Mouse (Mus musculus): ENCODE results near the gene Dlg2. TPM values are rescaled to one million over a fixed set of nuclear protein-coding genes. Genes with fewer than 3 reads are reported as not detected.
A peak's percentile ranks its signal among the peaks of the same experiment; 100 is the strongest.

Dlg2 gene
- total RNA-seq, 2 experiments from 2014 or later: 61.2 to 113 TPM

DNA sequence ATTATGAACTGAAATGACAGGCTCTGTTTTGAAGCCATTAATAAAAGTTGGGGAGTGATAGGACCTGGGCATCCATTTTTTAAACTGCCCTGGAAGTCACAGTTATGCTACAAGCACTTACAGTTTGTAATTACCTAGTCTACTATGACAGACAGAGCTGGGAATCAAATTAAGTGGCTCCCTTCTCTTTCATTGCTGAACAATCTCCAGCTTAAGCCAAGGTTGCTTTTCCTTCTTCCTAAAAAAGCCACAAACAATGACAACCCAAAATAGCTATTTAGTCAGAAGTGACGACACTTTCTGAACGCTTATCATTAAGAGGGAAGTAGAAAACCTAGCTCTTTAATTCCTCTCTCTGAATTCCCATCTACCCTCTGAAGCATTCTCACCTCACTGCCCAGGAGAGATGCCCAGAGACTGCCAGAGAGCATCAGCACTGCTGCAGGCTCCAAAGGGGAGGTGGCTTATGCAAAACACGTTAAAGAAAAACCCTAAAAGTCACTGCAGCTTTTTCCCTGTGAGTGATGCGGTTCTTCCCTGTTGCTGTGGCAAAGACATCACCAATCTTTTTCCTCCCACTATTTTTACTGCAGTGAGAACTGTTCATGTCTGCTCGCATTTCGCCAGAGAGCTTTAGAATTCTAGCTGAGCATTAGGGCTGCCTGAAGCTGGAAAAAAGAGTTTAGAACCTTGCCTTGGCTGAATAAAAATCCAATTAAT, 612.9 kb downstream of the Dlg2 start:
- no peak for DNase-seq (ENCODE audit: low spot score in 2 of 2)

DNA sequence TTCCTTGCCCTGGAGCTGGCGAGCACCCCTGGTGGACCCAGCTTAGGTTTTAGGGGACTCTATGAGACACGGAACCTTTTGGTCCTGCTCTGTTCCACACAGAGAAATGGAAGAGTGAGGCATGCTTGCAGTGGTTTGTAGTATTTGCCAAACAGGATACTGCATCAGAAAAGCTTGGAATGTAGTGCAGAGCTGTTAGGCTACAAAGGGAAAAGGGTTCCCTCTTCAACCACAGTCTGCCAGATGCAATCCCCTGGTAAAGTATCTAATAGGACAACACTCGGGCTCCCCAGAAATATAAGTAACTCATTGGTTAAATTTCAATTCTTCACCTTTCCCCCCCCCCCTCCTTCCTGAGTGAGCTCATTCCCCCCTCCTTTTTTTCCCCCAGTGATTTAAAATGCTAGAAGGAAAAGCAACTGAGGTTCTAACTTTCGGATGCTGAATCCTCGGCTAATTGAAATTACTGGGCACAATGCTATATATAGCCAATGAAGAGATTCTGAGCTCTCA, 613.9 kb downstream of the Dlg2 start:
- no peak for DNase-seq (ENCODE audit: low spot score in 2 of 2)

DNA sequence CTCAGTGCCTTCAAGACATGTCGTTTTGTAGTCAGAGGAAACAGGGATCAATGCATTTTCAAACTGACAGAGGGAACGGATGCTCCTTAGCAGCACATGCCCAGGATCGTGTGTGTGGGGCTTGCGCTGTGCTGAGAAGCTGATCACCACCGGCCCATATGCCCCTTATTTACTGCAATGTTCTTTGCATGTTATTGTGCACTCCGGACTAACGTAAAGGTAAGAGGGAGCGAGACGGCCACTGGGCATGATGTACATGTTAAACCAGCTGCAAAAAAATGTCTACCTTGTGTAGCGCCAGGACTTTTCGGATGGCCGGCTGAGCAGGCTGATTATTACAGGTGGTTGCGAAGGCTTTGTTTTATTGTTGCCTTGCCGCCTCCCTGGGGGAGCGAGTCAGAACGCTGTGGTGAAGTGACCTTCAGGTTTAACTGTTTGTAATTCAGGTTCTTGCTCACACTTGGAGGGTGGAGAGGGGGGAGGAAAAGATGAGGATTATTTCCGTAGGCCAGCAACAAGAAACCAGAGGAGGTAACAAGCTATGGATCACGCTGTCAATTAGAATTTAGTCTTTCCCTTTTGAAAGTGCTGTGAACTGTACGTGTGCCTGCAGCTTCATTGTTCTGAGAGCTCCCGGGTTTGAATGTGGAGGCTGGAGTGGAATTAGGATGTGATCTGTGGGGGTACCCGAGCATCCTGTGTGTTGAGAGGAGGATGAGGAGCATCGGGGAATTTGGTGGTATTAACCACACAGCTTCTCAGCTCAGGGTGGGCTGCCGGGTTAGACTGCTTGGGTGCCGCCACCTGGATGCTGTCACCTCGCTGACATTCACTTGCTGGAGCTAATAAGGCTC, 614.6 kb downstream of the Dlg2 start:
- no peak for DNase-seq (ENCODE audit: low spot score in 2 of 2)

DNA sequence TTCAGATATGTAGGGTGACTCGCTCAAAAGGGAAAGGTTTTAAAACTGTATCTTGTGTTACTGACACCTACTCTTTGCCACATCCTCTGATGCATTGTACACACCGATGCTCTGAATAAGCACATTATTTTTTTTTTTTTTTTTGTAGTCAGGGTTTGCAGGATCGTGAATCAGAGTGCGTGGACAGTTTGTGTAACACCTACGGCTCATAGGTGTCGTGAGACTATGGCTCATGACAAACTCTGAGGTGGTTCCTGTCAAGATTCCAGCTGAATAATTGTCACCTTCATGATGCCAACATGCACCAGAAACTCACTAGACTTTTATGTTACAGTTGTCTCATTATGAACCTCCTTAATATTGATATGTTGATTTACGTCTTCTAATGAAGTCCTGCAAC, 620.0 kb downstream of the Dlg2 start:
- DNase-seq (ENCODE audit: low spot score in 2 of 2): no peak

DNA sequence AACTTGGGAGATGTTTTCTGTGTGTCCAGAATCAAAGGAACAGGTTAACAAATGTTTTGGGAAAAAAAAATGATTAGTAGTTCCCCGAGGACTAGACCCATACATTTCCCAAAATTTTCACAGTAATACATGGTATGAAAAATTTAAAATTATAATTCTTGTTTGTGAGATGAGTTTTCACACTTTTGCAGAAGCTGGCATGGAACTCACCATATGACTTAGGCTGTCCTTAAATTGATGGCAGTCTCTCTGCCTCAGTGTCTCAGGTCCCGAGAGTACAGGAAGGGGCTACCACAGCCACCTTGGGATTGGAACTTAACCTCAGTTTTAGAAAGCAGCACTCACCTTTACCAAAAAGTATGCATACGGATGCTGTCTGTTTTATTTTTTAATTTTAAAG, 622.0 kb downstream of the Dlg2 start:
- no peak for DNase-seq (ENCODE audit: low spot score in 2 of 2)

DNA sequence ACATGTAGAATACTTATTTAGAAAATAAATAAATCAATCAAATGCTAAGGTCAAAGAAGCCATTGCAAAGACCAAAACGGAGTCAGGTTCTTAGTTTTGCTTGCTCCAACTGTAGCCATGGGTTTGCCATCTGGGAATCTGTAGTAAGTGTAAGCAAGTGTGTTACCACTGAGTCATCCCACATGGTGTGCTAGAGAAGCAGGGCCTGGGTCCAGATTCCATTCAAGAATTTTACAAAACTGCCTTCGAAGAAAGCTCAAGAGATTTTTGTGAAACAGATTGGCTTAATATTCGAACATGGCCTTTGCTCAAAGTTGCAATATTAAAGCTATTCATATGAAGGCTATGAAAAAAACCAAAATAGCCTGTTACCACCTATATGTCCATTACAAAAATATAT, 633.1 kb downstream of the Dlg2 start:
- DNase-seq (ENCODE audit: low spot score in 2 of 2): no peak

DNA sequence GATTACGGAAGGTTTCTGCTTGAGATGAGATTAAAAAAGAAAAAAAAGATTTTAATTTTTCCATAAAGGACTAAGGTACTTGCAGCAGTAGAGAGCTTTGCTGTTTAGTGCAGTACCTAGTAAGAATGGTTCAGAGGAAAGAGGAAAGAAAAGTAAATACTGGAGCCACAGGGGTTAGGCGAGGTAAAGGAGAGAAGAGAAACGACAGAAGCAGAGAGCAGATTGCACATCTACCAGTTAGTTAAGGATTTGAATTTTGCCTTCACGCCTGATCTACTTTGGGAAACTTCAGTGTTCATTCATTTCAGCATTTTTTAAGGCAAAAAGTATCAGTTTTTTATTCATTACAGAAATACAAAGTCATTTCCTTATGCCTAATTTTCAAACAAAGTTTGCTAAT, 655.7 kb downstream of the Dlg2 start:
- no peak for DNase-seq (ENCODE audit: low spot score in 2 of 2)

DNA sequence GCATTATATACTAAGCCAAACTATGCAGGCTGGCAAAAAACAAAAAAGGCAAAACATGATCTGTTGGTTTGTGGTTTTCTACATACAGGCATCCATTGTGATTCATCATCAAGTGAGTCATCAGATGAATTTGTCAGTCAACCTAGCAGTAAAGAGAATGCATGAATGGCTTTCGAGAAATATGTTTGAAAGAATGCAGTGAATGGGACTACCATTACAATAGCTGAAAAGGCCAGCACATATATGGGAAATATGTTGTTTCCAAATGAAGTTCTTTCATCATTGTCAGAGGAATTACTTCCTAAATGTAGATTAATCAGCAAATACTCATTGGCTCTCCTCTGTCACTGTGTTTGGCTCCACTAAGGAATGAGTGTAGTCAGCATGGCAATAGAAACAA, 677.6 kb downstream of the Dlg2 start:
- DNase-seq (ENCODE audit: low spot score in 2 of 2): no peak

DNA sequence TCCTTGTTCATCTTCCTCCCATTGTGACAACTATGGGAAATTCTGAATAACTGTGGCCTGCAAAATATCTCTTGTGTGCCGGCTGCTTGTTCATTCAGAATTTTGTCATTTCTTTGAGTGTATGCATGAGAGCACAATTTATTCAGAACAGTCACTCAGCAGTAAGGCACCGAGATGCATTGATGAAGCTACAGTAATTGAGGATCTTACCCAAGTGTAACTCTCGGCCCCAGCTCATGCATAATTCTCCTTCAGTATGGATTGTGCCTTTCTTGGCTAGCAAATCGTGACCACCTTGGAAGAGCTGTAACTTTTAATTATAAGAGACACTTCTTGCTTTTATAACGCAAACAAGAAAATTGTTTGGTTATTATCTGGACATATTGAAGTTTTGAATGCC, 682.7 kb downstream of the Dlg2 start:
- DNase-seq (ENCODE audit: low spot score in 2 of 2): no peak

DNA sequence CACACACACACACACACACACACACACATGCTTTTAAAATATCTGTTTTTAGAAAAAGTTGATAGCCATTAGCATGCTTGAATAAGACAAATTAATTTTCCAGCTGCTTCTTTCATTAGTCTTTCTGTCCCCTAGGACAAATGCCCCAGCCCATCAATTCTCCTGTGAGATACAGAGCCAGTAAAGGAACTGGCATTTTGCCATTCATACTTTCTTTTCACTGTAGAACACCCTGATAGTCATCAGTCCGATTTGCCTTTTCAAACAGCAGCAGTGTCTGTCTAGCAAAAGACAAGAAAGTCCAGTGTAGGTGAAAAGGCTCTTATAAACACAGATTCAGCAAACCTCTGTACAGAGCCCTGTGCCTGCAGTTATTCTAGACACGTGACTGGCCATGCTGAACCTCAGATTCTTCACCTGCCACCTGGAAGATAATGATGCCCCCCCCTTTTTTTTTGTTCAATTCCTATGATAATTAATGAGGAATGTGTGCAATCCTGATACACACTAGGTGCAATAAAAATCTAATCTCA, 685.2 kb downstream of the Dlg2 start:
- DNase-seq (ENCODE audit: low spot score in 2 of 2): no peak

DNA sequence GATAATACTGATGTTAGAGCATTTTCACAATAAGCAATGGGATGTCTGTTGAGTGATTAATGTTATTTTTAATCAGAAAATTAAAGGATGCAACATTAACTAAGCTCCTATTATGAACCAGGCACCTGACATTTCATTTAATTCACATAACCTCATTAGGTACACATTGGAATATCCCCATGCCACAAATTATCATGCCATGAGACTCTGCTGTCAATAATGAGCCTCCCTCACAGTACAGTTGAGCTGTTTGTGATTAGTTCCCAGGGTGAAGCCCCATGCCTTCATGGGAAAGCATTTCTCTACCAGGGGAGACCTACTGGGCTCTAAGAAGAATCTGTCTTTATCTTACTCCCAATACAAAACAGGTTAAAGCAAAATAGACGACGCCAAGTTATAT, 697.1 kb downstream of the Dlg2 start:
- DNase-seq (ENCODE audit: low spot score in 2 of 2): no peak

DNA sequence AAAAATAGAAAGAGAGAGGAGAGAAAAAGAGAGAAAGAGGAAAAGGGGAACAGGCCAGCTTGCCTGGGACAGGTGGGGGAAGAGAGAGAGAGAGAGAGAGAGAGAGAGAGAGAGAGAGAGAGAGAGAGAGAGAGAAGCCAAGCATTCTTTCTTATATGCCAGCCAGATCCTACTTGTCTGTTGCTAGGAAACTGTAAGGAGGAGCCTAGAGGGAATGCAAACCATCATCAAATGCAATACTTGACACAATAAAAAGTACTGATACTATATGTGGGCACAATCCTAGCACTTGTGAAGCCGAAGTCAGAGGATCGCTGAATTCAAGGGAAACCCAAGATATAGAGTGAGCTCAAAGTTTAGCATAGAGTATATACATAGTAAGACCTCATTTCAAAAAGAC, 711.7 kb downstream of the Dlg2 start:
- DNase-seq (ENCODE audit: low spot score in 2 of 2): no peak

DNA sequence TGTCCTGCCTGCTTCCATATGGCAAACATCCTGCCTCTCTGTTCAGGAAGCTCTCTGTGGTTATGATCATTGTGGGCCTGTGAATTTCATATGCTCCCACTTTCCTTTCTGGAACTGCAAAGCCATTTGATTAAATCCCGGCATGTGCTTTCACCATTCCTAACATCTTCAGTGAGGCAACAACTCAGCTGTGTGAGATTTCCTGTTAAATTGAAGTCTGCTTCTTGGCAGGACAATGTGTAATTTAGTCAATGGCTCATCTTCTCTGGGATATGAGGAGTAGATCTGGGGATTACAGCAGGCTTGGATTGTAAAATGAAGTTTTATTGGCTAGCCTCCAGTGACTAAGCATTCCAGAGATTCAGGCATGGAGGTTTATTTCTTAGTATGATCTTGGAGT, 722.9 kb downstream of the Dlg2 start:
- no peak for DNase-seq (ENCODE audit: low spot score in 2 of 2)

DNA sequence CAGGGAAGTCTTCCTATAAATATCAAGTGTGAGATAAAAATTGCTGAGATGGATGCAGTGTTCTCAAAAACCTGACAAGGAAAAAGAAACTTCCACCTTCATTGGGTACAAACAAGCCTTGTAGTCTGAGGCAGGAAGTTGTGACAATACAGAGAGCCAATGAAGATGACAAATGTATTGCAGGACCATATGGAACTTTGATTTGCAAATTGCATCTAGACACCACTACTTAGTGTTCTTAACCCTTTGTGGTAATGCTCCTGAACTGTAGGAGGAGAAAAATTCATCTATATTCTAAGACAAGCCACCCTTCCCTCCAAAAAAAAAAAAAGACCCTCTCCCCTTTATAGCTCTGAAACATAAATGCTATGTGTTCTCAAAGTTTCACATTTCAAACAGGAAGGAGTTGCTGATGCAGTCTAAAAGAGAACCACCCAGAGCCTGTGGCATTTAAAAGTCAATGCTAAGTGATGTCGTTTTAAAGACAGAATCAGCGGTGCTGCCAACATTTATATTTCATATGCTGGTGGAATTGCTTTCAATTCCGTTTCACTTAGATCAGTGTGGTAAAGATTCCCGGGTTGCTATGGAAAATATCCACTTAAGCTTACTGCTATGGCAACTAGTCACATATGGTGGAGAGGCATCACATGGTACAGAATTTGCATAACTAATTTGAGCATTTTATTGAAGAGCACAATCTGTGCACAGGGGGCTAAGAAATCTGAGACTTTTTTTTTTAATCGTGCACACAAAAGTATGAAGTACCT, 731.8 kb downstream of the Dlg2 start:
- no peak for DNase-seq (ENCODE audit: low spot score in 2 of 2)

DNA sequence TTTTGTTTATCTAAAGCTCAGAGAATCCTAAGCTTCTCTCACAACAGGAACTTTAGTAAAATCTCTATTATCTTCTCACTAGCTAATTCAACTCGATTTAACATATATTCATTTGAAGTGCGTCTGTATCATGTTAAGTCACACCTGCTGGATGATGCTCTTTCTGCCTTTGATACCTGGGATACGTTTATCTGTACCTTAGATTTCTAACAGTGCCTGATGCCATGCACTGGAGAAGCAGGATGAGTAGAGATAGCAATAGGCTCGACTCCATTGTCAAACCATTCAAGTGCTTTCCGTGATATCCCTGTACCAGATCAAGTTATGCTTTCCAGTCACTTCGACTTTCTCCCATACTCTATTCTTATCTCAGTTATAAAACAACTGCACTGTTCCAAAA, 732.5 kb downstream of the Dlg2 start:
- no peak for DNase-seq (ENCODE audit: low spot score in 2 of 2)

DNA sequence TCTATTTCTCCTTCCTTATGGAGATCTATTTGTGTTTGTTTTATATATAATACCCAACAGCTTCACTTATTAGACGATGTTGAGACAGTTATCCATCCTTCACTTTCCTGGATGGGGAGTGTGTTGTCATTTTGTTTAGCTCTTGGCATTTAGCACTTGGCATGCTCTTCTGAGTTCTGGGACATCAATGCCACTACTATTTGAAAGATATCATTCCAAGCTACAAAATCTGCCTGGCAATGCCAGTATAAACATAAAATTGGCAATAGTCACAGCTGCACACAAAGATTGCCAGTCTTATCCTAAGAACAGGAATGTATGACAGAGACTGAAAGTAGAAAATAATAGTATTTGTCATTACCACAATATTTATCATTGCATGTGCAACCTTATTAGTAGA, 735.8 kb downstream of the Dlg2 start:
- no peak for DNase-seq (ENCODE audit: low spot score in 2 of 2)

DNA sequence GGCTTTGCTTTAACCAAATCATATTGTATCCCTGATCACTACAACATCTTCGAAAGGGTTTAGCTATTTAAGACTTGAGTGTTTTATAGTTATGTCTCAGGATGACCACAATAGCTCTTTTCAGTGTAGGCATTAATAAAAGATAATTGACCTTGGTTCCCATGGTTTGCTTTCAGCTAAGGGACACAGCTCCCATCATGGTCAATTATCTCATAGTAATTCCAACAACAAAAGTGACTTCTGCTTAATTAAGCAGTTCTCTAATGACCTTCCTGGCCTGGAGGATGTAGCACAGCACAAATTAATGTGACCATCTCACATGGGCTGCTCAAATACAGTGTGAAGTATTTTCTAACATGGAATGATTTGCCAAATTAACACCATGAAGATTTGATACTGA, 738.4 kb downstream of the Dlg2 start:
- DNase-seq (ENCODE audit: low spot score in 2 of 2): no peak

DNA sequence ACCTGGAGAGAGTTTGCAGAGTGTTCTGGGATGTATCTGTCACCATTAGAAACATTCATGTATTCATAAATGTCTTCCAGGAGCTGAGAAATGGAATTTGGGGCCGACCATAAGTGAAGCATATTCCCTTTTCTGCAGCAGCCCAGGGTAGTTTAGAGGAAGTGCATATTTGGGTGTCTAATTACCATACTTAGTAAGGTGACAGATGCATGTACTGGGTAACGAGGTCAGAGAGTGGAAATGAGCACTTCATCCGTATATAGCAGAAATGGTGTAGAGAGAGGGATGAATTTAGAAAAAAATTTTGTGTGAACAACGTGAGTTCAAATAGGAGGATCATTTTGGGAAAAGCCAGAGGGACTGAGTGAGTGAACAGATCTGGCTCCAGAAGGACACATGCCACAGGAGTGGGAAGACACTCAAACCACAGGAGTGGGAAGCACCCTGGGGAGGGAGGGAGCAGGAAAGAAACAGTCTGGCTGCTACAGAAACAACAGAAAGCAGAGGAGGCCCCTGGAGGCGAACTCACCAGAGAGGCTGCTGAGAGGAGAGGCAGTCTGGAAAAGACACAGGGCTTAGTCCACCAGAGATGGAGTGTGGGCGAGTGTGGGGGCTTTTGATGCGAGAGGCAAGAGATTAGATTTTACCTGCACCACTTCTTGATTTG, 742.0 kb downstream of the Dlg2 start:
- DNase-seq (ENCODE audit: low spot score in 2 of 2): no peak

DNA sequence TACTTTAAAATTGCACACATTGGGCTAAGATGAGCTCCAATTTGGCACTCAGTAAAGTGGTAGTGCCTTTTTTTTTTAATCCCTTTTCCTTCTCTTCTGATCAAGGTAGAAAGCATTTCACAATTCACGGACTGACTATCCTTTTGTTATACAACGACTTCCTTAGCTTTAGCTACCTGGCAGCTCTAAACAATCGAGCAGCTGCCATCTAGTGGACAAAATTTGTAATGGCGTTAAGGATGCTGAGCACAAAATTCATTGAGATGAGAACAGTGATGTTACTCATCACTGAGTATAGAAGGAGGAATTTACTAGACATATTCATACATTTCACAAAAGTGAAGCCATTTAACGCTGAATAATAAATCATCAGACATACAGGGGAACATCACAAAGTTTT, 750.0 kb downstream of the Dlg2 start:
- peak; percentile 24 to 25 for DNase-seq (ENCODE audit: low spot score in 2 of 2)

DNA sequence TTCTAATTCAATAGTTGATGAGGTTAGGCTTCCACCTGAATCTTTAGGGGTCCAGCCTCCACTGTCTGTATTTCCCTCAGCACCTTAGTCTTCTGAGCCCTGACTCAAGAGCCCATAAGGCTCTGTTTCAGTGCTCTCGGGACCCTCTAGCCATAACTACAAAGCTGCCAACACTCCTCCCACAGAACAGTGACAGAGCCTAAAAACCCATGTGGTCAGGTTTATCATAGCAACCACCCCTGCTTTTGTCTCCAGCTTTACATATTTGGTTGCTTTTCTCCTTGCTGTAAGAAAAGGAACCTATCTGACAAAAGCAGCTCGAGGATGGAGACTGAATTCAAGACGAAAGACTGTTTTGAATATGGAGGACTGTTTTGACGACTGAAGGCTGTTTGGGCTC, 765.2 kb downstream of the Dlg2 start:
- no peak for DNase-seq (ENCODE audit: low spot score in 2 of 2)

DNA sequence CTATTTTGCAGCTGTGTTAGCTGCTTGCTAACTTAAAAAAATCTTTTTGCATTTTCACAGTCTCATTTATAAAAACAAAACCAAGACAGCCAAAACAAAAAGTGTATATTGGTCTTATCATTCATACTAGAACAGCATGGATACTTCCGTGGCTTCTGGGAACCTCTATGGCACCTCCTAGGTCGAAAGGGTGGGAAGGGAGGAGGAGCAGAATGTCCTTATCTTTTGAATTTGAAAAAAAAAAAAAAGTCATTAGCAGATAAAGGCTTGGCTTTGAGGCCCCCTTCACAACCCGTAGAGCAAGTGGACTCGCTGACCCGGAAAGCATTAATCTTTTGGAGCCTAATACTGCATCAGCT, 785.2 kb downstream of the Dlg2 start:
- DNase-seq (ENCODE audit: low spot score in 2 of 2): no peak

Data from adrenal gland, adult 18-20 months (tissue).